Mouse (Mus musculus): ENCODE measurements around the gene Usp44. TPM values are rescaled to one million over a fixed set of nuclear protein-coding genes. Genes with fewer than 3 reads are reported as not detected.

The Usp44 gene
- polyA plus RNA-seq, 1 experiment, result 0.55 TPM

- no peak overlapping the region for H3K4me3 ChIP-seq (replicated peaks; ENCODE audit: control insufficient read depth, low read depth, low read length)
- H3K4me1 ChIP-seq (ENCODE audit: control insufficient read depth, insufficient read depth, low read length), result peaks cover 4% of the 10 kb centered on the region
- TF ChIP-seq POLR2A (IDR thresholded peaks at IDR 0.05; ENCODE audit: borderline replicate concordance, control insufficient read depth, low read depth, low read length) (no peak), CTCF (IDR thresholded peaks at IDR 0.05; ENCODE audit: control insufficient read depth, insufficient read depth, low read length) (no peak)
- 76% methylated on average over 10 of the region's 10 CpGs for WGBS
- no peak overlapping the region for H3K27ac ChIP-seq (ENCODE audit: control insufficient read depth, insufficient read depth, low read depth, low read length, poor library complexity)
Observed at GRCm38 (mm10) chr10:93907376-93907775, 76.0 kb downstream of the Usp44 start.

Other genes with a start within 250 kb of the Usp44 start
- 56.3 and 79.1 TPM in 2 replicates for gene Snrpf, start 241.8 kb upstream of the Usp44 start, polyA plus RNA-seq (2011; ENCODE audit: insufficient read depth, insufficient read length, low replicate concordance, missing spikeins)
- 3.0 and 3.7 TPM in 2 replicates for gene Ntn4, start 190.9 kb upstream of the Usp44 start, polyA plus RNA-seq (2011; ENCODE audit: insufficient read depth, insufficient read length, low replicate concordance, missing spikeins)
- gene Metap2, start 65.5 kb downstream of the Usp44 start, polyA plus RNA-seq (2011; ENCODE audit: insufficient read depth, insufficient read length, low replicate concordance, missing spikeins), result 963 and 1,559 TPM in 2 replicates
- gene Vezt, start 204.3 kb downstream of the Usp44 start, polyA plus RNA-seq (2011; ENCODE audit: insufficient read depth, insufficient read length, low replicate concordance, missing spikeins), result 6.6 and 7.9 TPM in 2 replicates
- gene Fgd6, start 204.4 kb downstream of the Usp44 start, polyA plus RNA-seq (2011; ENCODE audit: insufficient read depth, insufficient read length, low replicate concordance, missing spikeins), result 3.6 and 4.0 TPM in 2 replicates

Measured in bone marrow, adult 2 months (tissue).